Mouse (Mus musculus) intestine, embryonic 16.5 days (tissue): ENCODE measurements at regions not wholly inside any gene's neighbourhood (a gene's known extent, or its start where the extent isn't known, plus 50 kb on each side); places are given as distances from the start of the nearest gene placed in this dataset.

ENCODE experiments used
- ATAC-seq: fragments of 200-750 bp; cut with Nextera tagmentation; 2 replicates; pipeline ENCODE4 v1.8.0; 2017; ENCODE audit warnings: moderate TSS enrichment, moderate library complexity
- H3K27ac ChIP-seq: fragments of 300-500 bp; sonication (generic); 2 replicates; pipeline ENCODE4 v1.5.1; 2014; ENCODE audit warnings: mild to moderate bottlenecking, low read length
- H3K27me3 ChIP-seq: fragments of 300-500 bp; sonication (generic); replicated peaks from 2 replicates; pipeline ENCODE4 v1.6.1; 2014; ENCODE audit warnings: low read length, control low read depth, mixed read lengths; ENCODE audit not compliant: control insufficient read depth, insufficient read depth
- H3K36me3 ChIP-seq: fragments of 300-500 bp; sonication (generic); 2 replicates; pipeline ENCODE4 v1.6.1; 2014; ENCODE audit warnings: low read length, control low read depth; ENCODE audit not compliant: control insufficient read depth, insufficient read depth
- H3K4me1 ChIP-seq: fragments of 300-500 bp; sonication (generic); 2 replicates; pipeline ENCODE4 v1.6.1; 2014; ENCODE audit warnings: low read length, control low read depth, mixed read lengths; ENCODE audit not compliant: control insufficient read depth, insufficient read depth
- H3K4me2 ChIP-seq: fragments of 300-500 bp; sonication (generic); 2 replicates; pipeline ENCODE4 v1.6.1; 2014; ENCODE audit warnings: low read depth, low read length, control low read depth
- H3K4me3 ChIP-seq: fragments of 300-500 bp; sonication (generic); 2 replicates; pipeline ENCODE4 v1.5.1; 2014; ENCODE audit warnings: mild to moderate bottlenecking, low read length
- H3K9ac ChIP-seq: fragments of 300-500 bp; sonication (generic); 2 replicates; pipeline ENCODE4 v1.6.1; 2014; ENCODE audit warnings: low read depth, low read length
- H3K9me3 ChIP-seq: fragments of 300-500 bp; sonication (generic); 2 replicates; pipeline ENCODE4 v1.6.1; 2016; ENCODE audit warnings: low read length, control low read depth; ENCODE audit not compliant: control insufficient read depth
- WGBS: fragments of 180-500 bp; shearing (Covaris S2); extraction: QIAGEN DNeasy Blood & Tissue Kit; methylation state at CpG from one replicate; pipeline ENCODE4 v1.1.7; 2014; 5-methylcytosine and 5-hydroxymethylcytosine counted together

DNA sequence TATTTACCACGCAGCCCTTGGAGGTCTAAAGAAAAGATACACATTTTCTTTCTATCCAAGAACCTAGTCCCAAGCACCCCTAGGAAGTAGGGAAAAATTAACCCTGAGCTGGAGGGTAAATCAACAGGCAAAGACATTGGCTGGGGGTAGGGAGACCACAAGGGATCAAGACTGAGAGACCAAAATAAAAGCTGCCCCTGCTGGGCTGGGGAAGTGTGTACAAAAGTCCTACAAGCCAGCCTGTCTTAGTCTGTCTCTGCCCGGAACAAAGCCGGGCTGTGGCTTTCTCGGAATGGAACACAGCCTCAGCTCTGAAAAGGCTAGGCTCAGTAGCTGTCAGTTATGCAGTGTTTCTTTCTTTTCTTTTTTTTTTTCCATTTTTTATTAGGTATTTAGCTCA lies 81.4 kb upstream of the Sox4 start:
- Histone ChIP-seq H3K27ac (no peak overlapping the region; the same call in 1 of the 2 replicates), H3K36me3 (no peaks in the 10 kb centered on the region), H3K9me3 (no peaks in the 10 kb centered on the region), H3K4me3 (no peak overlapping the region), H3K4me1 (no peaks in the 10 kb centered on the region), H3K4me2 (no peak overlapping the region), H3K27me3 (no peaks in the 10 kb centered on the region), H3K9ac (no peak overlapping the region)
- WGBS: 63% methylated on average over 4 of the region's 4 CpGs
- ATAC-seq: peak; percentile 67

DNA sequence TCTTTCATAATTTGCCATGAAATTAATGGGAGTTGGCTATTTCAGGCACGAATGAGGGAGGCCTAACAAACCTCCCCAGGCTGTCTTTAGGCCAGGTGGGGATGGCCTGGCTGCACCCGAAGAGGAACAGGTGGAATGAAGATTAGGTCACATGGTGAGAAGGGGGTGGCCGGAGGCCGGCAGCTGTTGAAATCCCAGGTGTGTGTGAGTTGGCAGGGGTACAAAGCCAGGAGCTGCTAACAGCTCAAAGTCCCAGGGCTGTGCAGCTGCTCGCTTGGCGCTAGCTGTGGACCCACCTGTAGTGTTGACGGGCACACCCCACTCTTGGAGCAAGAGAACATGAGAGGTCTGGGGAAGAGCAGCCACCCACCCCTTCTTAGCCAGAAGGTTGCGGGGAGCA lies 80.9 kb upstream of the Sox4 start:
- no peak overlapping the region; the same call in 1 of the 2 replicates for H3K27ac ChIP-seq
- no peak overlapping the region for H3K4me2 ChIP-seq
- H3K27me3 ChIP-seq: no peaks in the 10 kb centered on the region
- H3K4me1 ChIP-seq: no peaks in the 10 kb centered on the region
- H3K9me3 ChIP-seq: no peaks in the 10 kb centered on the region
- H3K9ac ChIP-seq: no peak overlapping the region
- H3K4me3 ChIP-seq: no peak overlapping the region
- no peaks in the 10 kb centered on the region for H3K36me3 ChIP-seq
- ATAC-seq: peak; percentile 99
- WGBS: 54% methylated on average over 8 of the region's 8 CpGs

DNA sequence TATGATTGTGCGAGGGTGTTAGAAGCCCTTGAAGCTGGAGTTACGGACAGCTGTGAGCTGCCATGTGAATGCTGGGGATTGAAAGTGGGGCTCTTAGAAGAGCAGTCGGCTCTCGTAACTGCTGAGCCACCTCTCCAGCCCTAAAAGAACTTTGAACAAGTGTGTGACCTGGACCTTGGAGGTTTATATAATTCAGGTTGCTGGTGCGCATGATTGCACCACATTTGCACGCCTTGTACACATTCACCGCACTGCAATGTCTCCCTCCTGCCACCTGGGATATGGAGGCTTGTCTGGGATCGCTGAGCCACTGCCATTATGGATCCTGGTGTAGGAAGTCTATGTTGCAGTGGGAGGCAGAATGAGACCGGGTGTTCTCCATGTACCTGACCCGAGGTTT lies 73.6 kb upstream of the Sox4 start:
- Histone ChIP-seq H3K36me3 (no peaks in the 10 kb centered on the region), H3K27ac (no peak overlapping the region), H3K27me3 (no peaks in the 10 kb centered on the region), H3K9ac (no peak overlapping the region), H3K4me1 (no peaks in the 10 kb centered on the region), H3K4me3 (no peak overlapping the region), H3K9me3 (no peaks in the 10 kb centered on the region), H3K4me2 (no peak overlapping the region)
- whole genome bisulfite sequencing: 93% methylated on average over 10 of the region's 10 CpGs
- ATAC-seq: no peak

DNA sequence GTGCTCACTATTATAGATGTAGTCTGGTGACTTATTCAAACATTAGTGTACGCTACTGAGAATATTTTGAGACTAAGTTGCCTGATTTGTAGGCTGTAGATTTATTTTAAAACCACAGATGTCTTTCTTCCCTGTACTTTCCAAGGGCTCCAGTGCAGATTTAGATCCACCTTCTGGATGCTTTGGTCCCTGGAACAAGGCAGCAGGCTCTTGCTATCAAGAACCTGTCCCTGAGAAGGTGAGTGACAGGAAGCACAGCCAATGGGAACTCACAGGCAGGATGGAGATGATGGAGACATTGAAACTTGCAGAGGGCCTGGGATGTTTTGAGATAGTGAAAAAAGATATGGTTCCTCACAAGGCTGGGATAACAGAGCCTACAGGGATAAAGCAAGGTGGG lies 70.0 kb upstream of the Sox4 start:
- Histone ChIP-seq H3K9ac (no peak overlapping the region), H3K4me1 (no peaks in the 10 kb centered on the region), H3K27ac (no peak overlapping the region), H3K36me3 (no peaks in the 10 kb centered on the region), H3K9me3 (no peaks in the 10 kb centered on the region), H3K4me3 (no peak overlapping the region), H3K27me3 (no peaks in the 10 kb centered on the region), H3K4me2 (no peak overlapping the region)
- WGBS: 84% methylated on average over 1 of the region's 1 CpGs
- ATAC-seq: no peak

DNA sequence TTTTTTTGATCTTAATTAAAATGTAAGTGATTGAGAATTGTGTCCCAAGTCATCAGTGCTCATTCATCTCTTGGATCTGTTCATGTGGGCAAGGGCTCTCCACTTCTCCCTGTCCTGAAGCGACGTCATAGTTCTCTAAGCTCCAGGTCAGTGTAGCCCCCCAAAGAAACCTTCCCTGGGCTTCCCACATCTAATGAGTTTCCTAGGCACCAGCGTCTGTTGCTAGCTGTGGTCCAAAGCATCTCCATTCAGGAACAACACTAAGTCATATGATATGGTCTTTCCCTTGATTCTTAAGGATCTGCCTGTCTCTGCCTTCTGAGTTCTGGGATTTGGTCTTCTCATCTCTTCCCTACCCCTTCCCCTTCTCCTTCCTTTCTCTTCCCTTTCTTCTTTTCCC lies 66.3 kb upstream of the Sox4 start:
- H3K9ac ChIP-seq: no peak overlapping the region
- H3K36me3 ChIP-seq: no peaks in the 10 kb centered on the region
- H3K4me3 ChIP-seq: no peak overlapping the region
- H3K4me1 ChIP-seq: no peaks in the 10 kb centered on the region
- no peaks in the 10 kb centered on the region for H3K9me3 ChIP-seq
- no peak overlapping the region for H3K27ac ChIP-seq
- ATAC-seq: no peak
- no peaks in the 10 kb centered on the region for H3K27me3 ChIP-seq
- no peak overlapping the region for H3K4me2 ChIP-seq
- 92% methylated on average over 3 of the region's 3 CpGs for WGBS

DNA sequence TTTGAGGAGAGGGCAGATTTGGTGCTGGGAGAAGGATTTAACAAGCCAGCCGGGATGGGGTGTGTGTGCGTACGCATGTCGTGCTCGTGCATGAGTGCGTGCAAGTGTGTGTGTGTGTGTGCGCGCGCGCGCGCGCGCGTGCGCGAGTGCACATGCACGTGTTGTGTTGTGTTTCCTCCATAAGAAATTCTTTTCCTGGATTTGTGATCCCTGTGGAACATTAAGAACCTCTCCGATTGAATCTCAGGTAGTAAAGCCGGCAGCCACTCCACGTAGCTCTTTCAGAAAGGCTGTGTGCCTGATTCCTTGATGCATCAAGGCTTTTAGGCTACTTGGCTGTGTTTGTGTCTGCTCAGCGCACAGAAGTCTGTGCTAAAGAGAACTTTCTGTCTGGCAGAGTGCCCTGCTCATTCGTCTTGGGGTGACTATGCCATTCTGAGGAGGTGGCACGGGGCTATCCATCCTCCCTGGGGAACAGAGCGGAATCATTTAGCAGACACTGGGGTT lies 62.7 kb upstream of the Sox4 start:
- H3K9ac ChIP-seq: no peak overlapping the region
- no peaks in the 10 kb centered on the region for H3K27me3 ChIP-seq
- H3K4me2 ChIP-seq: no peak overlapping the region
- no peaks in the 10 kb centered on the region for H3K9me3 ChIP-seq
- no peak overlapping the region for H3K27ac ChIP-seq
- H3K4me1 ChIP-seq: no peaks in the 10 kb centered on the region
- ATAC-seq: no peak
- WGBS: 80% methylated on average over 25 of the region's 25 CpGs
- H3K36me3 ChIP-seq: no peaks in the 10 kb centered on the region
- H3K4me3 ChIP-seq: no peak overlapping the region

DNA sequence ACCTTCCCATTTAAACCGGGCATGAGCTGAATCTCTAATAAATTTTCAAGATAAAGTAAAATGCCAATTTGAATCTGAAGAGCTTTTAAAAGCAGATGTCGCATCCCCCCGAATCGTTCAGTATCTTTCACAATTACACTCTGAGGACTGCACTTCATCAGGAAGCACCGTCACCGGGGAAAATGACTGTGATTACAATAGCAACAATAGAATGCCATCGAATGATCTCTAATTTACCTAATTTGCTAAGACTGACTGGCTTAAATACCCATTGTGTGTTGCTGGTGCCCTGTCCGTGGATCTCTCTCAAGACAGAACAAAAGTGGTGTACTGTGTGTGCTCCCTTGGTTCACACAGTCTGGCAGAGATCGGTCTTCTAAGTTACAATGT lies 62.1 kb upstream of the Sox4 start:
- Histone ChIP-seq H3K4me2 (no peak overlapping the region), H3K4me3 (no peak overlapping the region), H3K27me3 (no peaks in the 10 kb centered on the region), H3K36me3 (no peaks in the 10 kb centered on the region), H3K27ac (no peak overlapping the region), H3K9ac (no peak overlapping the region), H3K9me3 (no peaks in the 10 kb centered on the region), H3K4me1 (no peaks in the 10 kb centered on the region)
- WGBS: 68% methylated on average over 9 of the region's 9 CpGs
- no peak for ATAC-seq

DNA sequence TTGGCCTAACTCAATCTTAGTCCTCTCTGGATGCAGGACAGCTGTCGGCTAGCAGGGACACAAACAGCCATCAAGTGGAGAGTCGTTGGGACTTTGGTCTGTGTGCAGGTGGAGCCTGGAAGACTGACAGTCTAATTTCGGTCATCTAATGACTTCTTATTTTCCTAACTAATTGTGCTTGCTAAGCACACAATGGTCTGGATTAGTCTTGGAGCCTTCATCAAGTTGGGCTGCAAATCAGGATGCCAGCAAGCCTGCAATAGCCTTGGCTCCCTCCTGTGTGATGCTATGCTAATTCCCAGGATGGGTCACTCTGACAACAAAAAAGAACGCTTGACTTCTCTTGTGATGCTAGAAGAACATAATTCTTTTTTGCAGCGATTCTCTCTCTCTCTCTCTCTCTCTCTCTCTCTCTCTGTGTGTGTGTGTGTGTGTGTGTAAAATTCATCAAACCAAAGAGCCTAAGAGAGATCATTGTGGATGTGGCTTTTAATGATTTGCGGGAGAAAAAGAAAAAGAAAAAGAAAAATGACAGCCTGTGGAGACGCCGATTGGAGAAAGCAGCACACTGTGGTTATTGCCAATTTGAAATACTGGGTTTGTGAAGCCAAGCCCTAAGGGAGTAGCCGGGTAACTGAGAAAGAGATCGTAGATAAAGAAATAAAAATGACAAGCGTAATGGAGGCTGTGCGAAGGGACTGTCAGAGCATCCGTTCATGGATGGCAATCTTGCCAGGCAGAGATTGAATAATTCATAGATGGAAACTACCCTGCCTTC lies 61.5 kb upstream of the Sox4 start:
- H3K4me2 ChIP-seq: no peak overlapping the region
- 52% methylated on average over 13 of the region's 13 CpGs for WGBS
- H3K9ac ChIP-seq: no peak overlapping the region

DNA sequence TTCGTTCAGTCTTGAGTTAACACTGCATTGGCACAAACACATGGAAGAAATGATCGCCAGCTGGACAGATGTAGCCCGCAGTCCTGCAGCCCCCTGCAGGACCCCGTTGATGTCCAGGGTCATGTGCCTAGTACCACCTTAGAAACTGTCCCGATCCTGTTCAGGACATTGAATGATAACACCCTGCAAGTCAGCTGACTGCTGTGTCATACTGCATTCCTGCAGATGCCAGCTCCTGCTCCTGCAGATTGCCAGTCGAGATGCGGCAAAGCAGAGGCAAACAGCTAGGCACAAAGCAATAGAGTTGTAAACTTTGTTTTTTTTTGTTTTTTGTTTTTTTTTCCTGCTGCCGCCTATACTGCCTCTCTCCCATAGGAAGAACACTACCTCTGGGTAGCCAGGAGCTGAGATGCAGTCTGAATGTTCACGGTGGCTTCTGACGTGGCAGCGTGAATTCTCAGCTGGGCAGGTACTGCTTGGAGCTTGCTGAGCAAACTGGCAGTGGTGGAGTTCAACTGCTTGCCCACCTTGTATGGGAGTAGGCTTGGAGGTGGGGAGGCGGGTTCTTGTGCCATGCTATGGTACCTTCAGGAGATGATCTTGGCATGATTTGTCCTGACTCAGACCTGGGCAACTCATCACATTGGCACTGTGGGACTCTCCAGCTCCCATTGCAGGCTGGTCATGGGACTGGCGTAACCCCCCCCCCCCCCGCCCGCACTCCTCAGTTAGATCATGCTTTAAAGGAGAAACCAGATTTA lies 60.7 kb upstream of the Sox4 start:
- 80% methylated on average over 15 of the region's 15 CpGs for WGBS

More for the DNA sequence above, 61.5 kb upstream of the Sox4 start:
- no peak for ATAC-seq
- Histone ChIP-seq H3K27ac (no peak overlapping the region), H3K36me3 (no peaks in the 10 kb centered on the region), H3K4me1 (no peaks in the 10 kb centered on the region), H3K9me3 (no peaks in the 10 kb centered on the region), H3K4me3 (no peak overlapping the region), H3K27me3 (no peaks in the 10 kb centered on the region)

More for the DNA sequence above, 60.7 kb upstream of the Sox4 start:
- no peaks in the 10 kb centered on the region for H3K36me3 ChIP-seq
- H3K4me2 ChIP-seq: no peak overlapping the region
- H3K9ac ChIP-seq: no peak overlapping the region
- H3K4me3 ChIP-seq: no peak overlapping the region
- H3K27ac ChIP-seq: no peak overlapping the region
- no peaks in the 10 kb centered on the region for H3K27me3 ChIP-seq
- no peaks in the 10 kb centered on the region for H3K4me1 ChIP-seq
- no peak for ATAC-seq
- H3K9me3 ChIP-seq: no peaks in the 10 kb centered on the region
